Mouse (Mus musculus): Measurements from ENCODE around the gene Camk1d.
A peak's percentile ranks its signal among the peaks of the same experiment; 100 is the strongest.

Camk1d gene

GRCm38 (mm10) chr2:5321660-5322295, 392.5 kb downstream of the Camk1d start:
- no peak for DNase-seq (ENCODE audit: low spot score in 2 of 2)

DNA sequence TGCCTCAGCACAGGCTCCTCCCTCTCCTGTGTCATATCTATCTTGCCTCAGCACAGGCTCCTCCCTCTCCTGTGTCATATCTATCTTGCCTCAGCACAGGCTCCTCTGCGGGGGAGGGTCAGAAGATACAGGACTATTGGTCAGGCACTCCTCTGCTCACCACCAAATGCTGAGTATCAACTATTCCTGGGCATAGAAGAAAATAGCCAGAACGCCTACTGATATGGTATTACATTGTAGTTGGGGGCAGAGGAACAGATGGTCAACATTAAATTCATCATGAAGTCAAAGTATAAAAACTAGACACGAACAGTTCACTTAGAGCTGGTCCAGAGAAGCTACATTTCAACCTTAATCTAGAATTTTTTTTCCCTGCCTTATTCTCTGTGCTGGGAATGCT, 395.2 kb downstream of the Camk1d start:
- DNase-seq (ENCODE audit: low spot score in 2 of 2) = no peak

DNA sequence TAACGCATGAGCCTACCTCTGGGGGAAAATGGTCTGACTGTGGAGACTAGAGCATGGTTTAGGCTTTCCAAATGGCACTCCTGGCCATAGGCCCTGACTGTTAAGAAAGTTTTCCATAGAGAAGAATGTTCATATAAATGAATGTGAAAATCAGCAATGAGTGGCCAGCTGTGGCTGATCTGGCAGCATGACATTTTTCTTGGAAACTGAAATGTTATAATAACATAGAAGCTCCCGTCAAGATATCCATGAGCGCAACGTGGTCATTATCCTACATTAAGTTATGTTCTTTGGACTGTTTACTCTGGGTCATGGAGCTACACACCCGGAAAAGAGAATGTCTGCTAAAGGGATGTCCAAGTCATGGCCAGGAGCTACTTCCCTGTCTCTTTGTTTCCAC, 397.6 kb downstream of the Camk1d start:
- DNase-seq (ENCODE audit: low spot score in 2 of 2) = no peak

DNA sequence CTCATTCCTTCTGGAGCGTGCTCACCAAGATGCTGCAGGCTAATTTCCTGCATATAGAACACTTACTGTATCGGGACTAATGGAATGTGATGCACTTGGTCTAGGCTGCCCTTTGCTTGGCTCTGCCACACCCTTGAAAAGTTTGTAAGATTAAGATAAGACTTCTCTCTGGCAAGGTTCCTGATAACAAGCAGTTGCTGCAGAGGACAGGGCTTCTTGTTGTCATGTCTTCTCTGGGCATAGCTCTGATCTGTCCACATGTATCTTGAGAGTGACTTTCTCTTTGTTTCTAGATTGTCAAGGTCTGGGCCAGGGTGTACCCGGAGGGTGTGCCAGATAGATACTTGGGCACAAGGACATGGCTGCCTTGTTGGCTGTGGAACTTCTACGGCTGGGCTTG, 398.1 kb downstream of the Camk1d start:
- no peak for DNase-seq (ENCODE audit: low spot score in 2 of 2)

DNA sequence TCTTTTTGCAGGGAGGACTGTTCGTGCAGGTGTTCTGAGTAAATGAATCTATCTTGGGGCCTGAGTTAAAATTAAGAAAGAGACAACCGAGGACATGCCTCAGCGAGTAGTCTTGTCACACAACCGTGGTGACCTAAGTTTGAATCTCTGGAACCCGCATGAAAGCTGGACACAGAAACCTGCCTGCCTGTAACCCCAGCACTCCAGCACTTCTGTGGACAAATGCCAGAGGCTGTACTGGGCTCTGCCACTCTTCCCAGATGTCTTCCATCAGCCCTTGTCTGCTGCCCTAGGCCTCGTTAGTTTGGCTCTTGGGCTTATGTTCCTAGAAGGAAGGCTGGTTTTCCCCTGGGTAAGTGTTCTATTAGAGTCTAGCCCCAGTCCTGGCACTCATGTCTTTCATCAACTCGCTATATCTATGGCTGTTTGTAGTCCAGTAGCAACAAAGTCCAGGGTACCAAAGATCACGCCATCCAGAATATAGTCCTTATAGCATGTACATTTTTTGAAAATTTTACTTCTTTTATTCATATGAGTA, 399.0 kb downstream of the Camk1d start:
- DNase-seq (ENCODE audit: low spot score in 2 of 2) = no peak

DNA sequence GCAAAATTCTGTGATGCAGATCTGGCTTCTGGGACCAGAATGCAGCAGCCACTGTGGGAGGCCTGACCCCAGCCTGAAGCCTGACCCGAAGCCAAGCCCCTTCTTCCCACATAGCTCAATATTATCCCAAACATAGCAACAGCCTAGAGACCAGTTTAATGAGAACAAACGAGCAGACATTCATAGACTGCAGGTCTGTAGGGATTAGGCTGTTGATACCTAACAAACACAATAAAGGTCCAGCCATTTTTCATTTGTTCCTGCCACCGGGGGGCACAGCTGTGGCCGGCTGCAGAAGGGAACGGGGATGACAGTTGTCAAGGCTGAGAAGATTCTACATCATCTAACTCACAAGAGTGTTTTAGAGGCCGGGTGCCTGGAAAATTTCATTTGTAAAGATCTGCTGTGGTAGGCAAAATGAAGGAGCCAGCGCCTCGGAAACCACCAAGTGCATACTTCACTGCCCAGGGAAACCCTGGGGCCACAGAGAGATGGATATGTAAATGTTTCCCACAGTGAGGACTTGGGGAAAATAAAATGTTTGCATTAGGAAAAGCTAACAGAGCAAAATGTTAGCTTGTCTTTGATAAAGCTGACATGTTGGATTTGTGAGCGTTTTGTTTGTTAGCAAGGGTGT, 399.7 kb downstream of the Camk1d start:
- no peak for DNase-seq (ENCODE audit: low spot score in 2 of 2)

- no peak for DNase-seq (ENCODE audit: low spot score in 2 of 2)
Measured at GRCm38 (mm10) chr2:5305156-5305555, 409.2 kb downstream of the Camk1d start.

DNA sequence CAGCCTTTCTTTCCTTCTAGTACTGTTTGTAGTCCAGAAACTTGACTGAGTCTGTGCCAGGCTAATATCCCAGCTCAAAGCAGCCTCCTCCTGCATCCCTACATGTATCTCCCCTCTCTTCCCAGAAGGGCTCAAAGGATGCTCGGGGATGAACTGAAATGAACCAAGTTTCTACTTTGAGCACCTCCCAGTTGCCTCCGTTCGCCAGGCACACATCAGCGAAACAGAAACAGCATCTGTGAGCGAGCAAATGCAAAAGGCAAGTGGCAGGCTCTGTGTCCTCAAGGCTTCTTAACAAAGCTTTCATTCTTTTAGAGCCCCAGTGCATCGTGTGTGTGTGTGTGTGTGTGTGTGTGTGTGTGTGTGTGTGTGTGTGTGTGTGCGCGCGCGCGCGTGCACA, 409.9 kb downstream of the Camk1d start:
- peak; percentile 36 to 51 for DNase-seq (ENCODE audit: low spot score in 2 of 2)

DNA sequence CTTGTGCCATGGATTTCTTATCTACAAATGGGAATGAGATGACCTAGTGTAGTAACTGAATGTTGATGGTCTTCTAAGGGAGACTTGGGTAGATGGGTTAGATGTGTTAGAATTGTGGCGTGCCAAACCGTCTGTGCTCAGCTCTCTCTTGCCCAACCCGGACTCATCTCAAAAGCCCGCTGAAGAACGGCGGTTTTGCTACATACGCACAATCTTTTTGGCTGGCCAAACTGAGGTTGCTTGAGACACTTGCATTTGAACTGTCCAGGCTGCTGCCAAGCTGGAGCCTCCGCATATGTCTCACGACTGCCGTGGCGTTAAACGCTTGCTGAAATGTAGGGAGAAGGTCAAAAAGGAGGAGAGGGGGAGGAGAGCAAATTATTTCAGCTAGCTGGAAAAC, 413.0 kb downstream of the Camk1d start:
- DNase-seq (ENCODE audit: low spot score in 2 of 2) = no peak

DNA sequence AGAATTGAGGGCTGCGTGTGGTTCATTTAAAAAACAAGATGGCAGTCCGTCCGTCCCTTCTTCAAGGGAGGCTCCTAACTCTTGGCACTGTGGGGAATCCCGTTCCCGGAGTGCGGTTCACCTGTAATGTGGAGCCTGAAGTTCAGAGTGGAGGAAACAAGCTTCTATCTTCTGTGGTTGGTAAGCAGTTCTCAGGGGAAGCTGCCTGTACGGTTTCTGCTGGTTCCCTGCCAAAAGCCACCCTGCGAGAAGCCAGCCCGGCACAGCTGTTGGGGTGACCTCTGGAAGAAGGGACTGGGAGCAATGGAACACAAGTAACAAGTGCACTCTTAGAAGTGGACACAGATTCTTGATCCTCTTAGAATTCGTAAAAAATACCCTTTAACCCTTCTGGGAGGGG, 416.2 kb downstream of the Camk1d start:
- no peak for DNase-seq (ENCODE audit: low spot score in 2 of 2)

- peak in 1 of 2 experiments; percentile 9 for DNase-seq (ENCODE audit: low spot score in 2 of 2)
Measured at GRCm38 (mm10) chr2:5296749-5297545, 417.4 kb downstream of the Camk1d start.

- DNase-seq (ENCODE audit: low spot score in 2 of 2) = peak in 1 of 2 experiments; percentile 5
Measured at GRCm38 (mm10) chr2:5295098-5295497, 419.2 kb downstream of the Camk1d start.

DNA sequence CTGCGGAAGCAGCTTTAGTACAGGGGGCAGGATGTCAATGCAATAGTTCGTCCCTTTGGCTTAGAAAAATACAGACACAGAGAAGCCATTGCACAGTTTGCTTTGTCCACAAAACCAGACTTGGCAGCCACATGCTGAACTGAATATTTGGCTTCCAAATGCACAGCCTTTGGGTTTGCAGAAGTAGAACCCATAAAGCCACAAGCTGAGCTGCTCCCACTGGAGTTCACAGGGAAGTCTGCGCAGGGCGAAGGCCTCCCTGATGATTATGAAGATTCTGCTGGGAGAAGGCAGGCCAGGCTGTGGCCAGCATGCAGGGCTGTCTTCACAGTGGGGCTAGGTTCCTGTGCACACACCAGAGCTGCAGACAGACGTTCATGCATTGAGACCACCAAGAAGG, 419.9 kb downstream of the Camk1d start:
- peak in 1 of 2 experiments; percentile 17 for DNase-seq (ENCODE audit: low spot score in 2 of 2)

- DNase-seq (ENCODE audit: low spot score in 2 of 2) = peak in 1 of 2 experiments; percentile 16
Measured at GRCm38 (mm10) chr2:5288593-5288992, 425.7 kb downstream of the Camk1d start.

- no peak for DNase-seq (ENCODE audit: low spot score in 2 of 2)
Measured at GRCm38 (mm10) chr2:5287044-5287380, 427.3 kb downstream of the Camk1d start.

- DNase-seq (ENCODE audit: low spot score in 2 of 2) = peak in 1 of 2 experiments; percentile 19
Measured at GRCm38 (mm10) chr2:5286189-5287043, 427.9 kb downstream of the Camk1d start.

DNA sequence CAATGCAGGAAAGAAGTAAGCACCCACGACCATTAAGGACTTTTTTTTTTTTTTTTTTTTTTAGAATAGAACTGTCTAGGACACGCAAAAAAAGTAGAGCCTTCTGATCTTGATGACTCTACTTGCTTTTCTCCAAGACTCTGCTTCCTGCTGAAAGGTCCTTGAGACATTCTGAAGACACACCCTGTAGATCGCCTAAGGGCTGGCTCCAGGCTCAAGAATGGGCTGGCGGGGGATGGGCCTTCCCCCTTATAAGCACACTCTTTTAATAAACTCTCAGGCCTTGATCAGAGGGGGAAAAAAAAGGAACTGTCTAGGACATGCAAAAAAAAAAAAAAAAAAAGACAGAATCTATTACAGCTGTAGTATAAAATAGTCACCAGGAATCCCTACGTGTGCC, 430.0 kb downstream of the Camk1d start:
- DNase-seq (ENCODE audit: low spot score in 2 of 2) = peak in 1 of 2 experiments; percentile 12

DNA sequence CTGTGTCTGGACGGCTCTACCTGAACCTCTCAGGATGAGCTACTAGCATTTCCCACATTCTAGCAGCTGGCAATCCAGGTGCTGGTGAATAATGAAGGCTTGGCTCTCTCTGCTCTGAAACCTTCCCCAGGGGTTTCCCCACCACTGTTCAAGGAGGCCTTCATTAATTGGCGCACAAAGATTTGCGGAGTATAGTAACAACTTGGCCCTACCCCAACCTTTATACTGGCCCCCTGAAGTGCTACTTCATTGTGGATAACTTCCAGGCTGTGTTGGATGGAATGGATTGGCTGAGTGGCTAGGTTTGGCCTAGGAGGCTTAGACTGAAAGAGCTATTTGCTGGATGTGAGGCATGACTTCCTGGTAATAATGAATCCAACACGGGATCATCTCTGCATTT, 431.7 kb downstream of the Camk1d start:
- DNase-seq (ENCODE audit: low spot score in 2 of 2) = no peak

GRCm38 (mm10) chr2:5267980-5268379, 446.3 kb downstream of the Camk1d start:
- DNase-seq (ENCODE audit: low spot score in 2 of 2) = no peak

GRCm38 (mm10) chr2:5262279-5262678, 452.0 kb downstream of the Camk1d start:
- no peak for DNase-seq (ENCODE audit: low spot score in 2 of 2)

DNA sequence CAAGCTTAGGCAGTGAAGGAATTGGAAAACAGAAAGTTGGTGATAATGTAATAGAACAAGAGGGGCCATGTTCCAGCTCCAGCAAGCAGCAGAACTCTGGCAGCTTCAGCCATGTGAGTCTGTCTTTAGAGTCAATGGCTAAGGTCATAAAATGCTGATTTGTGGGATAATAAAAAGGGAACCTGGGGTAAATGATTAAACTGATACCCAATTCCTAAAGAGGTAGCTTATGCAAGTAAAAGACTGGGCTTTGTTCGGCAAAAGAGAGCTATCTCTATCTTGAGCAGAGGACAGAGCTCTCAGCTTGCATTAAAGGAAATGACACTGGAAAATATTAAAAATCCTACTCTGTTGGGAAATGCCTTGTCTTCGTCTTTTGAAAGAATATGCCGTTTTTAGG, 456.1 kb downstream of the Camk1d start:
- DNase-seq (ENCODE audit: low spot score in 2 of 2) = no peak

DNA sequence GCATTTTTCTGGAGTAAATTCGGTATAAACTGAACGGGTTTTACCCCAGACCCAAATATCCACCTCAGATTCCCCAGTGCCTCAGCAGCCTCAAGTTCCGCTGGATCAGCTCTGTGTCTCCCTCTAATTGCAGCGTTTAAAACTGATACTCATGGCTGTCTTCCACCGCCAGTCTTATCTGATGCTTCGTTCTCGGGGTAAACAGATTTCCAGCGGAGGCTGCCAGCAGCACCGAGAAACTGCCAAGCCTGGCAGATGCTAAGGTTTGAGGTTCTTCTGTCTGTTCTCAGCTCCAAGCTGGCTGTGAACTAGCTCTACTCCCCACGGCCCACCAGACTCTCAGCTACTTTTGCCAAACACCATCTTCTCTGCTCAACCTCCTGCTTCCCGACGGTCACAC, 464.3 kb downstream of the Camk1d start:
- peak; percentile 88 to 93 for DNase-seq (ENCODE audit: low spot score in 2 of 2)
